Mouse (Mus musculus): ENCODE results near the gene Pzp. TPM values are rescaled to one million over a fixed set of nuclear protein-coding genes. Genes with fewer than 3 reads are reported as not detected.

Pzp gene
- total RNA-seq (2021) (1 to 10 TPM; 1.9 to 3.0 TPM), polyA plus RNA-seq (2012; rRNA removed) (0.57 and 2.0 TPM in 2 replicates)
- long read RNA-seq, partial matches to known transcripts: 4 of 5 reads
- long read RNA-seq, other reads (novel, unspliced or antisense): 1 of 5 reads

DNA sequence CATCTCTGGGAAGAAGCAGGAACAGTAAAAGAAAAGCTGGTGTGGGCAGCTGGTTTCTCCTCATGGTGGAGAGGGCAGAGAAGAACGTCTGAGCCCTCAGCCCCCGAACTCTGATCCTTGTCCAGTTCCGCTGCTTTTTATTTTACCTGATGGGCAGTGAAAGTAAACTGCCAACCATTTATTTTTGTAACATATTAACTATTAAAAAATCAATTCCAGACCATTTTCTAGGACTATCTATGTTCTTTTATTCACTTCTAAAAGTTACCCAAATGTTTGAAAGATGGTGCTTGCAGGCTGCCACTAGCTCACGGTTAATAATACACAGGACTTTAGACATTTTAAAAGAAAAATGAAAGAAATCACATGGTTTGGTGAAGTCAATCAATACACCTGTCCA, at the start of gene Pzp:
Pzp (minus strand) TSS at position 120 of the 400 bp plus-strand sequence.
- DNase-seq: no peak
- WGBS: 78% methylated on average over 4 of the region's 4 CpGs

DNA sequence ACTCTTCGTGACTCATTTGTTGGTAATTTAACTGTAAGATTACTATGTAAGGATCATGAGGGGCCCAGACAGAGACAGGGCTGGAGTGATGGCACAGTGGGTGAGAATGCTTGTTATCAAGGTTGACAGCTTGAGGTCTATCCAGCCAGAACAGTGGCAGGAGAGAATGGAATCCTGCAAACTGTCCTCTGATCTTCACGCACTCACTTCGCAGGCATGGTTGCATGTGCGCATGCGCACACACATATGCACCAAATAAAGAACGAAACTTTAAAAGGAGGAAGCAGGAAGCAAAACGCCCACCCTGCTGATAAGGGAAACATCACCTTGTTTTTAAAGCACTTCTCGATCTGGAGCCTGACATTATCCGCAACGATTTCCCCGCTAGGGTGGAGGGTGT, 40.1 kb upstream of the Pzp start:
- no peak for TF ChIP-seq POLR2A (IDR thresholded peaks at IDR 0.05; ENCODE audit: insufficient read depth, low read depth, low read length)
- TF ChIP-seq EP300 (IDR thresholded peaks at IDR 0.05; ENCODE audit: insufficient read depth, low read depth, low read length): no peak
- no peak for TF ChIP-seq CTCF (IDR thresholded peaks at IDR 0.05)
- Histone ChIP-seq H3K4me3 (no peak overlapping the region), H3K36me3 (ENCODE audit: control insufficient read depth, insufficient read depth, low read length) (no peaks in the 10 kb centered on the region), H3K27ac (no peak overlapping the region), H3K27me3 (ENCODE audit: control insufficient read depth, insufficient read depth, low read length) (no peaks in the 10 kb centered on the region), H3K9ac (ENCODE audit: low read depth, low read length) (no peak overlapping the region), H3K79me2 (replicated peaks; ENCODE audit: control insufficient read depth, insufficient read depth, low read length) (no peaks in the 10 kb centered on the region), H3K4me1 (ENCODE audit: control insufficient read depth, insufficient read depth, low read length) (no peaks in the 10 kb centered on the region)
- intact Hi-C loops (cut with DNase I): no loop called here
- DNase-seq: no peak
- WGBS: 81% methylated on average over 11 of the region's 11 CpGs

More for the DNA sequence above, at the start of gene Pzp:
- Histone ChIP-seq H3K4me3 (no peak within 1 kb of the TSS), H3K36me3 (ENCODE audit: control insufficient read depth, insufficient read depth, low read length) (no peaks in the 10 kb centered on the region), H3K4me1 (ENCODE audit: control insufficient read depth, insufficient read depth, low read length) (no peaks in the 10 kb centered on the region), H3K27ac (no peak within 1 kb of the TSS), H3K79me2 (replicated peaks; ENCODE audit: control insufficient read depth, insufficient read depth, low read length) (no peaks in the 10 kb centered on the region), H3K27me3 (ENCODE audit: control insufficient read depth, insufficient read depth, low read length) (no peaks in the 10 kb centered on the region), H3K9ac (ENCODE audit: low read depth, low read length) (no peak within 1 kb of the TSS)
- TF ChIP-seq EP300 (IDR thresholded peaks at IDR 0.05; ENCODE audit: insufficient read depth, low read depth, low read length) (no peak), POLR2A (IDR thresholded peaks at IDR 0.05; ENCODE audit: insufficient read depth, low read depth, low read length) (no peak), CTCF (IDR thresholded peaks at IDR 0.05) (no peak)
- intact Hi-C loops (cut with DNase I): no loop called here

DNA sequence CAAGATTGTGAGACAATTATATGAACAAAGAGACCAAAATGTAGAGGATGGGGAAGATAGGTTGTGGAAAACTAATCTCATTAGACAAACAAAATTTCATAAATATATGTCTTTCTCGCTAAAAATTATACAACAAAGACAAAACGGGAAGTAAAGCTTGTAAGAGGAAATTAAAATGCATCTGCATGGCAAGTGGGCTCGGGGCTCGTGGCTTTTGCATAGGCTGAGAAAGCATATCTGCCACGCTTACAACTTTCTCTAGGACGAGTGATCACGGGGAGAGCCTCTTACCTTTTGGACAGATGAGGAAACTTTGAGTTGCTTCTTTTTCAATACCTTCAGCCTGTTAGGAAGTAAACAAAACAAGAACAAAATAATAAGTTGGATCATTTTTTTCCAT, 27.5 kb upstream of the Pzp start:
- no peak overlapping the region for H3K27ac ChIP-seq
- TF ChIP-seq CTCF (IDR thresholded peaks at IDR 0.05): no peak
- TF ChIP-seq EP300 (IDR thresholded peaks at IDR 0.05; ENCODE audit: insufficient read depth, low read depth, low read length): no peak
- no peak for TF ChIP-seq POLR2A (IDR thresholded peaks at IDR 0.05; ENCODE audit: insufficient read depth, low read depth, low read length)
- intact Hi-C loops (cut with DNase I): no loop called here
- H3K36me3 ChIP-seq (ENCODE audit: control insufficient read depth, insufficient read depth, low read length): no peaks in the 10 kb centered on the region
- H3K4me1 ChIP-seq (ENCODE audit: control insufficient read depth, insufficient read depth, low read length): no peaks in the 10 kb centered on the region
- H3K9ac ChIP-seq (ENCODE audit: low read depth, low read length): no peak overlapping the region
- no peaks in the 10 kb centered on the region for H3K79me2 ChIP-seq (replicated peaks; ENCODE audit: control insufficient read depth, insufficient read depth, low read length)
- 76% methylated on average over 7 of the region's 7 CpGs for WGBS
- no peak for DNase-seq
- no peak overlapping the region for H3K4me3 ChIP-seq
- H3K27me3 ChIP-seq (ENCODE audit: control insufficient read depth, insufficient read depth, low read length): no peaks in the 10 kb centered on the region

DNA sequence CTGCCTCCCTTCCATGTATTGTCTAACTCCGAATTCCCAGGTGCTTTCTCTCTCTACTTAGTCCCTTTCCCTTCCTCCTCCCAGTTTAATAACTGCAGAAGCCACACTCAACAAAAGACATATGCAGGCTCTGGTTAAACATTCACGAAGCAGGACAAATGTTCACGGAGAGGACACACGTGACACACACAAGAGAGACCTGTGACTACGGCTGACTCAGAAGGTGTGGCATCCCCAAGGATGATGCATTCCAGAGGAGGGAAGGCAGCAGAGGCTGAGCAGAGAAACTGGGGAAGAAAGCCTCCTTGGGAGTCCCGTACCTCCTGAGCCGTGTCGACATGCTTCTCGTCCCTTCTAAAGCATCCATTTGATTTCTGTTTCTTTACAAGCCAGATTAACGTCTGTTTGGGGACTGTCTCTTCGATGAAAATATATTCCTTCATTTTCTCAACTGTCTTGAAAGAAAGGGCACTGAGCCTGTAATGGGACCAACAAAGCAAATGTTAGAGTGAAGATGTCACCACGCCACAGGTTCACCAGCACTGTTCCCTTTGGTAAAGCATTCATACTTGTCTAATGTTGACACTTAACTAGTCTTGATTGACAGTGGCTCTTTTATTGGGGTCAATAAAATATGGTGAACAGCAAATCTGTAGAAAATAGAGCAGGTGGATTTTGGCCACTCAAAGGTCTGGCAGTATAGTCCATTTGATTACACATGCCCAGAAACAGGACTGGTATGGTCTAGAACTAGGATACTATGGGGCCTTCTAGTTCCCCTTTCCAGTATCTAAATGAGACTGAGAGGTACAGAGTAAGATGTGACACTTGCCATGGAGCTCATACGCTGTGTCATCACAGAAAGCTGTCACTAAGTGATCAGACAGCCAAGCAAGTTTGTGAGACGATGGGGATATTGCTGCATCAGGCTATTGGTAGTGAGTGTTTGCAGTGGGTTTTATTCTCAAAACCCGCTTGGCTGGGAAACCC, 23.2 kb upstream of the Pzp start:
- no peaks in the 10 kb centered on the region for H3K36me3 ChIP-seq (ENCODE audit: control insufficient read depth, insufficient read depth, low read length)
- no peak for DNase-seq
- no peak overlapping the region for H3K27ac ChIP-seq
- intact Hi-C loops (cut with DNase I): no loop called here
- no peak for TF ChIP-seq CTCF (IDR thresholded peaks at IDR 0.05)
- TF ChIP-seq POLR2A (IDR thresholded peaks at IDR 0.05; ENCODE audit: insufficient read depth, low read depth, low read length): no peak
- no peak for TF ChIP-seq EP300 (IDR thresholded peaks at IDR 0.05; ENCODE audit: insufficient read depth, low read depth, low read length)
- no peaks in the 10 kb centered on the region for H3K27me3 ChIP-seq (ENCODE audit: control insufficient read depth, insufficient read depth, low read length)
- H3K4me1 ChIP-seq (ENCODE audit: control insufficient read depth, insufficient read depth, low read length): no peaks in the 10 kb centered on the region
- no peak overlapping the region for H3K9ac ChIP-seq (ENCODE audit: low read depth, low read length)
- H3K79me2 ChIP-seq (replicated peaks; ENCODE audit: control insufficient read depth, insufficient read depth, low read length): no peaks in the 10 kb centered on the region
- H3K4me3 ChIP-seq: no peak overlapping the region
- WGBS: 73% methylated on average over 15 of the region's 15 CpGs

DNA sequence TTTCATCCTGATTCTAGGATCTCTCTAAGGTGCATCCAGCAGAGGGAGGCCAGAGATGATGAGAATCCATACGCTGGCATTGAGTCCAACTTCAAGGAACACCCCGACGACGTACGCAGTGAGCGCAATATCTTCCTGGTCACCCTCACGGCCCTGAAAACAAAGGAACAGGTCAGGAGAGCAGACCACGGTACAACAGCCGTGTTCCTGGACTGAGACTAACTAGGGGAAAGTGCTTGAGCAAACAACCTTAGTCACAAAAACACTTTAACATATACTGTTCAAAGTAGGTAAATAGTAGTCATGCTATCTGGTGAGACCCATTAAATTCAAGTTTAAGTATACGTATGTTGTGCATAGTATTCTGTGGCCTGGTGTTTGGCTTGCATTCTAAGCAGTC, 22.0 kb upstream of the Pzp start:
- Histone ChIP-seq H3K79me2 (replicated peaks; ENCODE audit: control insufficient read depth, insufficient read depth, low read length) (no peaks in the 10 kb centered on the region), H3K36me3 (ENCODE audit: control insufficient read depth, insufficient read depth, low read length) (no peaks in the 10 kb centered on the region)
- 88% methylated on average over 10 of the region's 10 CpGs for WGBS

DNA sequence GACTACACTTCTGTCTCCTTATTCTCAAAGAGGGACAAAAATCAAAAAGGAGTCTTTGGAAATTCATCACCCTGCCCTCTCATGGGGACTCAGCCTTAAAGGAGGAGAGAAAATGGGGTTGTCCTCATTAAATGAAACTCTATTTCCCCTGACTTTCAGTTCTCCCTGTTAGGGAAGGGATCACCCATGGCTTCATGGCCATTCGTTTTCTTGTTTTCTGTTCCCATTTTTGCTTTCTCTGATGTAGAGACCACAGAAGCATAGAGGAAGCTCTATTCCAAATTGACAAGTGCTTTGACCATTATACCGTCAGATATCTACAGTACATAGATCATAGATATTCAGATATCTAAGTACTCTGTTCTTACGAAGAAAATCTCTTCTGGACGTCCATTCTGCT, 18.9 kb upstream of the Pzp start:
- no peak overlapping the region for H3K4me3 ChIP-seq
- H3K9ac ChIP-seq (ENCODE audit: low read depth, low read length): no peak overlapping the region
- DNase-seq: no peak
- intact Hi-C loops (cut with DNase I): no loop called here
- H3K27ac ChIP-seq: no peak overlapping the region
- H3K4me1 ChIP-seq (ENCODE audit: control insufficient read depth, insufficient read depth, low read length): no peaks in the 10 kb centered on the region
- no peak for TF ChIP-seq POLR2A (IDR thresholded peaks at IDR 0.05; ENCODE audit: insufficient read depth, low read depth, low read length)
- no peak for TF ChIP-seq CTCF (IDR thresholded peaks at IDR 0.05)
- TF ChIP-seq EP300 (IDR thresholded peaks at IDR 0.05; ENCODE audit: insufficient read depth, low read depth, low read length): no peak
- 71% methylated on average over 4 of the region's 4 CpGs for WGBS
- no peaks in the 10 kb centered on the region for H3K27me3 ChIP-seq (ENCODE audit: control insufficient read depth, insufficient read depth, low read length)
- no peaks in the 10 kb centered on the region for H3K79me2 ChIP-seq (replicated peaks; ENCODE audit: control insufficient read depth, insufficient read depth, low read length)
- no peaks in the 10 kb centered on the region for H3K36me3 ChIP-seq (ENCODE audit: control insufficient read depth, insufficient read depth, low read length)

More for the DNA sequence above, 22.0 kb upstream of the Pzp start:
- no peak overlapping the region for H3K27ac ChIP-seq
- DNase-seq: no peak
- H3K27me3 ChIP-seq (ENCODE audit: control insufficient read depth, insufficient read depth, low read length): no peaks in the 10 kb centered on the region
- H3K4me1 ChIP-seq (ENCODE audit: control insufficient read depth, insufficient read depth, low read length): no peaks in the 10 kb centered on the region
- TF ChIP-seq EP300 (IDR thresholded peaks at IDR 0.05; ENCODE audit: insufficient read depth, low read depth, low read length) (no peak), POLR2A (IDR thresholded peaks at IDR 0.05; ENCODE audit: insufficient read depth, low read depth, low read length) (no peak), CTCF (IDR thresholded peaks at IDR 0.05) (no peak)
- intact Hi-C loops (cut with DNase I): no loop called here
- no peak overlapping the region for H3K9ac ChIP-seq (ENCODE audit: low read depth, low read length)
- no peak overlapping the region for H3K4me3 ChIP-seq
